Mouse (Mus musculus) lung, postnatal 0 days (tissue): ENCODE results near the gene Pilrb1. TPM values are rescaled to one million over a fixed set of nuclear protein-coding genes. Genes with fewer than 3 reads are reported as not detected.
"Not testable (repeated sequence)": the region's sequence is repeated elsewhere in the genome, so short reads cannot be mapped to it uniquely, and the experiment has no call there.

Experiments
- ATAC-seq: fragments of 200-750 bp; cut with Nextera tagmentation; 2 replicates; pipeline ENCODE4 v1.8.0; 2017; ENCODE audit warnings: moderate library complexity
- DNase-seq: peaks from one replicate; pipeline ENCODE4 v3.0.0-alpha.2; 2016; ENCODE audit warnings: low spot score
- H3K27ac ChIP-seq: fragments of 300-500 bp; sonication (generic); 2 replicates; pipeline ENCODE4 v1.5.1; 2014; ENCODE audit warnings: antibody characterized with exemption, mild to moderate bottlenecking, low read length, mixed read lengths
- H3K27me3 ChIP-seq: fragments of 300-500 bp; sonication (generic); replicated peaks from 2 replicates; pipeline ENCODE4 v1.6.1; 2014; ENCODE audit warnings: low read length, mixed read lengths; ENCODE audit not compliant: insufficient read depth
- H3K36me3 ChIP-seq: fragments of 300-500 bp; sonication (generic); 2 replicates; pipeline ENCODE4 v1.6.1; 2014; ENCODE audit warnings: low read length, mixed read lengths; ENCODE audit not compliant: insufficient read depth
- H3K4me1 ChIP-seq: fragments of 300-500 bp; sonication (generic); 2 replicates; pipeline ENCODE4 v1.6.1; 2014; ENCODE audit warnings: antibody characterized with exemption, low read depth, low read length, mixed read lengths; ENCODE audit not compliant: insufficient read depth
- H3K4me2 ChIP-seq: fragments of 300-500 bp; sonication (generic); replicated peaks from 2 replicates; pipeline ENCODE4 v1.6.1; 2014; ENCODE audit warnings: low read depth, mild to moderate bottlenecking, low read length, moderate library complexity, mixed read lengths
- H3K4me3 ChIP-seq: fragments of 300-500 bp; sonication (generic); 2 replicates; pipeline ENCODE4 v1.5.1; 2014; ENCODE audit warnings: low read depth, low read length
- H3K9ac ChIP-seq: fragments of 300-500 bp; sonication (generic); replicated peaks from 2 replicates; pipeline ENCODE4 v1.6.1; 2014; ENCODE audit warnings: low read depth, mild to moderate bottlenecking
- H3K9me3 ChIP-seq: fragments of 300-500 bp; sonication (generic); 2 replicates; pipeline ENCODE4 v1.6.1; 2016; ENCODE audit warnings: low read length, mixed read lengths
- CTCF ChIP-seq: IDR thresholded peaks from 2 replicates; pipeline ENCODE4 v1.5.1; 2016; ENCODE audit warnings: antibody characterized with exemption, mild to moderate bottlenecking
- EP300 ChIP-seq: IDR thresholded peaks from 2 replicates; pipeline ENCODE4 v1.6.1; 2016; ENCODE audit warnings: antibody characterized with exemption, mild to moderate bottlenecking, control low read depth
- WGBS: fragments of 180-500 bp; shearing (Covaris S2); extraction: QIAGEN DNeasy Blood & Tissue Kit; methylation state at CpG from one replicate; pipeline ENCODE4 v1.1.7; 2014; 5-methylcytosine and 5-hydroxymethylcytosine counted together
- polyA plus RNA-seq: library from polyadenylated mRNA; unstranded; fragments of >200 nt; fragmentation: Nextera tagmentation; extraction: Ambion mirVana; gene quantifications from 2 replicates; pipeline ENCODE4 v1.2.1, GENCODE M21; 2015

Gene Pilrb1
- polyA plus RNA-seq, 1 experiment from 2014 or later = 4.7 TPM

DNA sequence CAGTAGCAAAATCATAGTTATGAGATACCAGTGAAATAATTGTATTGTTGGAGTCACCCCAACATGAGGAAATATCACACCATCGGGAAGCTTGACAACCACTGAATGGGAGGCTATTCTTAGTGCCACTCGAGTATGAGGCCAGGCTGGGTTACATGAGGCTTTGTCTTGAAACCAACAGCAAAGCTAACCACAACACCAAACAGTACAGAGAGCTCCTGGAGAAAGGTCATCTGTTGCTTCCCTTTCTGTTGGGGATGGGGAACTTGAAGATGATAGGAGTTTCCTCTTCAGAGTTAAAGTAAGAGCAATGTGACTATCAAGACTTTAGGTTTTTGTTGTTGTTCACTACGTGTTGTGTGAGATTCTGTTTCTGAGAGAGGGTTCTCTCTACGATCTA is 25.0 kb upstream of the Pilrb1 start:
- Histone ChIP-seq H3K9ac (no peak overlapping the region), H3K4me3 (no peak overlapping the region), H3K27me3 (no peaks in the 10 kb centered on the region), H3K36me3 (no peaks in the 10 kb centered on the region), H3K9me3 (no peaks in the 10 kb centered on the region), H3K4me1 (no peaks in the 10 kb centered on the region), H3K27ac (no peak overlapping the region), H3K4me2 (no peak overlapping the region)
- no peak; the same call in 1 of the 2 replicates for ATAC-seq
- DNase-seq = peak; percentile 15
- 68% methylated on average over 4 of the region's 4 CpGs for WGBS
- no peak for TF ChIP-seq EP300

DNA sequence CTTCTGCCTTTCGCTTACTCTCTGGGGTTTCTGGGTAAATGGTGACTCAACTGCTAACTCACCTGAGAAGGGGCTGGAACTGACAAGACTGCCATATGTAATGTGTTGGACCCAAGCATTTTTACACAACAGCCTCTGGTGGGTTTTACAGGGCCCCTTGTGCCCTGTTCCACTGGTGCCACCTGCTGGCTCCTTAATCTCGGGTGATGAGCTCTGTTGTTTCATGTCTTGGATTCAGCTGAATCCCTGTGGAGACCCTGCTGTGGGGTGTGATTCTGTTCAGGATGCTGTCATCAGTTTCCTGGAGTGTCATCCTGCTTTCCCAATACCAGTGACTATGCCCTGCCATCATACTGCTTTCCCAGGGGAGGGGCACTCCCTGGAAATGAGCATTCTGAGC is 20.0 kb upstream of the Pilrb1 start:
- Histone ChIP-seq H3K4me3 (no peak overlapping the region), H3K4me2 (no peak overlapping the region), H3K9ac (no peak overlapping the region), H3K9me3 (no peaks in the 10 kb centered on the region), H3K36me3 (no peaks in the 10 kb centered on the region), H3K27me3 (no peaks in the 10 kb centered on the region), H3K27ac (no peak overlapping the region), H3K4me1 (no peaks in the 10 kb centered on the region)
- ATAC-seq (0 out of 2 replicates have a peak, but pooled peaks have one; percentile 23), DNase-seq (peak; percentile 31)
- peak; percentile 74 for TF ChIP-seq CTCF
- no peak for TF ChIP-seq EP300
- 51% methylated on average over 2 of the region's 2 CpGs for WGBS

DNA sequence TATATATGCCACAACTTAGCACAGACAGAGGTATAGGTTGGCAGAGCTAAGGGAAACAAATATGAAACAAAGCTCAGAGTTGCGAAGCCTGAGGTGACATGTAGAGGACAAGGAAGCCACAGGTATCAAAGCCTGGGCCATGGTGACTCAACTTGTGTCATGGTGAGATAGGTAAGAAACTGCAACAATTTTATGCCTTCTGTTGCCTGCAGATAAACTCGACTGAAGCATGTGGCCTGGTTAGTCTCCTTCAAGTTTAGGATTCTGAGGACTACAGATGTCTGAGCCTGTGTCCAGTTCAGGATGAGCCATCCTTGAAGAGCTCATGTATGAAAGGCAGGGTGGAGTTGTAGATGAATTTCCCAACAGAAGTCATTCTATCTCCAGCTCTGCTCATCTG is 17.1 kb upstream of the Pilrb1 start:
- DNase-seq (no peak), ATAC-seq (no peak)
- WGBS = 76% methylated on average over 2 of the region's 2 CpGs
- no peaks in the 10 kb centered on the region for H3K36me3 ChIP-seq
- TF ChIP-seq EP300 (no peak), CTCF (no peak)
- no peak overlapping the region for H3K9ac ChIP-seq
- H3K4me1 ChIP-seq = no peaks in the 10 kb centered on the region
- H3K9me3 ChIP-seq = no peaks in the 10 kb centered on the region
- no peak overlapping the region for H3K4me2 ChIP-seq
- no peak overlapping the region for H3K27ac ChIP-seq
- H3K4me3 ChIP-seq = no peak overlapping the region
- no peaks in the 10 kb centered on the region for H3K27me3 ChIP-seq

DNA sequence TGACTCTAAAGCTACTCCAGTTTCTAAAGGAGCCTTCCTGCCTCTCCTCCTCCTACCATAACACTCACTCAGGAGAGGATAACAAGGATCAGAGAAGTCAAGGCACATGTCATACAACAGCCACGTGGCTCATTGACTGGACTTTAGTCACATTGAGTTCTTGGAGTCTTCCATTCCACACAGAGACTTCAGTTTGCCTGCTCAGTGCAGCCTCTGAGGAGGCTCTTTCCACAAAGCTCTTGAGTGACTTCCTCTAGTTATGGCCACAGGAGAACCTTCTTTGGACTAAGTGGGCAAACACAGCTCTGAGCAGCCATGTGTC is 14.4 kb upstream of the Pilrb1 start:
- H3K27ac ChIP-seq, H3K9ac ChIP-seq, H3K27me3 ChIP-seq, H3K9me3 ChIP-seq, ATAC-seq, H3K4me1 ChIP-seq, H3K4me2 ChIP-seq, DNase-seq, H3K36me3 ChIP-seq, H3K4me3 ChIP-seq: not testable (repeated sequence)
- WGBS = 41% methylated on average over 1 of the region's 1 CpGs

DNA sequence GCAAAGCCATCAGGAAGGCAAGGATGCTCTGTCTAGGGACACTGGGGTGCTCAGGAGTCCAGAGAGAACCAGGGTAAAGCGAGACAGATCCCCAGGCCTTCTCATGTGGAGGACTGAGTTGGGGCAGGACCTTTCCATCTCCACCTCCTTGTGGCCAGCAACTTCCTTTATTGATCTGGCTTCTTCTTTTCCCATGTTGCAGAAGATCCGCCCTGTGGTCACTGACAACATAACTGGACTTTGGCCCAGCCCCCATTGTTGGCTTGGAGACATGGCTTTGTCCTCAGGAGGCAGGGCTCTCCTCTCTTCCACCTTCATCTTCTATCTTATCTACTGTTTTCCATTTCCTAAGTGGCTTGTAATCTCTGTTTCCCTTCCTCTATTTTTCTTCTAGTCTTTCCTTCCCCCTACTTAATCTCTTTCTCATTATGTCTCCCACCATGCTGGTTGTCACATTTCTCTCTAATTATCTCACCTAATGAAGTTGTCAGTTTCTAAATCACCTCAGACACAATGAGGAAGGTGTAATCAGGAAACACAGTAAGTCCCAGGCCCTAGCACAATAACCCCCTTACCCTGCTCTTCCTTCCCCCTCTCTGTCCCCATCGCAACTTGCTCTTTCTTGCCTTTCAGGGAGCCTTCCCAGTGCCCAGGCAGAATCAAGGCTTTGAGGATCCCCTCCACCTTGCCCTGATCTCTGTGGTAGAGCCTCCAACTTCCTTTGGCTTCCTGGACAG is 13.9 kb upstream of the Pilrb1 start, which contains the start of gene Pilrb2:
TSS of gene Pilrb2 (minus strand) at position 172 of the 737 bp plus-strand sequence.
- ATAC-seq, H3K9ac ChIP-seq, H3K9me3 ChIP-seq, H3K4me3 ChIP-seq, DNase-seq, H3K27me3 ChIP-seq, H3K4me2 ChIP-seq, H3K27ac ChIP-seq, H3K4me1 ChIP-seq, H3K36me3 ChIP-seq: not testable (repeated sequence)
- WGBS = 67% methylated on average over 2 of the region's 3 CpGs

DNA sequence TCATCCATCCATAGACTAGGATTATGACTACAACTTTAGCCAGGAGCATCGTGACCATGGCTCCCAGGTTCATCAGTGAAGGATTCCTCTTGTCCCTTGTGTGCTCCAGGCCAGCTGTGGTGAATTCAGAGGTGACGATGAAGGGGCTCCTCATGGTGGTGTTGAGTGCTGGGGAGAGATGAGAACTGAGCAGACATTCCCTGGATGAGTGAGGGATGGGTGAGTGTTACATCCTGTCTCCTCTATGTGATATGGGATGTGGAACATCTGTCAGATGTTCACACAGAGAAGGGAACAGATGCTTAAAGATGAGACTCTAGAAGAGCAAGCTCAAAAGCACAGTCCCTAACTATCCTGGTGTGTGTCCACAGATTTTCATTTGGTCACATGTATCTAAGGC is 10.7 kb upstream of the Pilrb1 start:
- H3K36me3 ChIP-seq, H3K4me1 ChIP-seq, H3K9ac ChIP-seq, H3K4me3 ChIP-seq, H3K9me3 ChIP-seq, DNase-seq, H3K4me2 ChIP-seq, H3K27ac ChIP-seq, H3K27me3 ChIP-seq: not testable (repeated sequence)
- 27% methylated on average over 2 of the region's 2 CpGs for WGBS
- ATAC-seq = peak; percentile 83

DNA sequence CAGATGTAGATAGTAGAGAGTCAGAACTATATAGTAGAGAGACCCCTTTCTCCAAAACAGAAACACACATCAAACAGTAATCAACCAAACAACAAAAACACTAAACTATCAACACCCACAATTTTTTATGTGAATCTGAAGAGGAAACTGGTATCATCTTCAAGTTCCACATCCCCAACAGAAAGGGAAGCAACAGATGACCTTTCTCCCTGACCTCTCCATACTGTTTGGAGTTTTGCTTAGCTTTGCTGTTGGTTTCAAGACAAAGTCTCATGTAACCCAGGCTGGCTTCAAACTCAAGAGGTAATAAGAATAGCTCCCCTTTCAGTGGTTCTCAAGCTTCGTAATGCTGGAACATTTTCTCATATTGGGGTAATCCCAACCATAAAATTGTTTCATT is 6.1 kb upstream of the Pilrb1 start:
- not testable (repeated sequence) for H3K9me3 ChIP-seq, H3K4me2 ChIP-seq, H3K27ac ChIP-seq, H3K4me1 ChIP-seq, H3K4me3 ChIP-seq, H3K27me3 ChIP-seq, ATAC-seq, H3K9ac ChIP-seq, DNase-seq, H3K36me3 ChIP-seq
- 86% methylated on average over 1 of the region's 1 CpGs for WGBS

DNA sequence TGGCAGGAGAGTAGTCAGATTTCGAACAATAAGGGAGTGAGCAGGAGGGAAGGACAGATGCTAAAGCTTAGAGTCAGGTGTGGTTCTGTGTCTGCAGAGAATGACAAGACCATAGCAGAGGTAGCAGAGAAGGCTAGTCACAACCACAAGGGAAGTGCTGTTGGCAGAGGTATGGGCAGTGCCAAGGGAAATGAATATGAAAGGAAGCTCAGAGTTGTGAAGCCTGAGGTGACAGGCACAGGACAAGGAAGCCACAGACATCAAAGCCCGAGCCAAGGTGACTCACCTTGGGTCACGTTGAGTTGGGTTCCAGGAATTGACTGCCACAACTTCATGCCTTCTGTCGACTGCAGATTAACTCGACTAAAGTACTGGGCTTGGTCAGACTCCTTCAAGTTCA is 1.0 kb downstream of the Pilrb1 start:
- H3K27ac ChIP-seq, H3K36me3 ChIP-seq, H3K4me3 ChIP-seq, H3K27me3 ChIP-seq, H3K9me3 ChIP-seq, H3K4me1 ChIP-seq, DNase-seq, H3K9ac ChIP-seq, H3K4me2 ChIP-seq, ATAC-seq: not testable (repeated sequence)
- 70% methylated on average over 4 of the region's 5 CpGs for WGBS

DNA sequence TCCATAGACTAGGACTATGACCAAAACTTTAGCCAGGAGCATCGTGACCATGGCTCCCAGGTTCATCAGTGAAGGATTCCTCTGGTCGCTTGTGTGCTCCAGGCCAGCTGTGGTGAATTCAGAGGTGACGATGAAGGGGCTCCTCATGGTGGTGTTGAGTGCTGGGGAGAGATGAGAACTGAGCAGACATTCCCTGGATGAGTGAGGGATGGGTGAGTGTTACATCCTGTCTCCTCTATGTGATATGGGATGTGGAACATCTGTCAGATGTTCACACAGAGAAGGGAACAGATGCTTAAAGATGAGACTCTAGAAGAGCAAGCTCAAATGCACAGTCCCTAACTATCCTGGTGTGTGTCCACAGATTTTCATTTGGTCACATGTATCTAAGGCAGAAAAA is 3.0 kb downstream of the Pilrb1 start:
- DNase-seq, H3K9ac ChIP-seq, H3K27ac ChIP-seq, H3K27me3 ChIP-seq, H3K4me2 ChIP-seq, H3K36me3 ChIP-seq, H3K4me1 ChIP-seq, H3K9me3 ChIP-seq, H3K4me3 ChIP-seq: not testable (repeated sequence)
- 46% methylated on average over 3 of the region's 3 CpGs for WGBS
- ATAC-seq = peak; percentile 80
